Mouse (Mus musculus) midbrain, embryonic 16.5 days (tissue): ENCODE results near the gene Zfyve28. TPM values are rescaled to one million over a fixed set of nuclear protein-coding genes. Genes with fewer than 3 reads are reported as not detected.

Source experiments
- ATAC-seq: fragments of 200-750 bp; cut with Nextera tagmentation; 2 replicates; pipeline ENCODE4 v1.8.0; 2017; ENCODE audit warnings: moderate TSS enrichment
- H3K27ac ChIP-seq: fragments of 300-500 bp; sonication (generic); 2 replicates; pipeline ENCODE4 v1.5.1; 2014; ENCODE audit warnings: mild to moderate bottlenecking, low read length, mixed read lengths
- H3K27me3 ChIP-seq: fragments of 300-500 bp; sonication (generic); 2 replicates; pipeline ENCODE4 v1.6.1; 2014; ENCODE audit warnings: low read depth, low read length, mixed read lengths; ENCODE audit not compliant: control insufficient read depth, insufficient read depth
- H3K36me3 ChIP-seq: fragments of 300-500 bp; sonication (generic); 2 replicates; pipeline ENCODE4 v1.6.1; 2014; ENCODE audit warnings: mild to moderate bottlenecking, low read length, moderate library complexity, mixed read lengths; ENCODE audit not compliant: control insufficient read depth, insufficient read depth
- H3K4me1 ChIP-seq: fragments of 300-500 bp; sonication (generic); 2 replicates; pipeline ENCODE4 v1.6.1; 2014; ENCODE audit warnings: mild to moderate bottlenecking, low read length, mixed read lengths; ENCODE audit not compliant: control insufficient read depth, insufficient read depth
- H3K4me2 ChIP-seq: fragments of 300-500 bp; sonication (generic); 2 replicates; pipeline ENCODE4 v1.6.1; 2014; ENCODE audit warnings: mild to moderate bottlenecking, low read length, mixed read lengths
- H3K4me3 ChIP-seq: fragments of 300-500 bp; sonication (generic); 2 replicates; pipeline ENCODE4 v1.5.1; 2014; ENCODE audit warnings: low read depth, mild to moderate bottlenecking, low read length, moderate library complexity, mixed read lengths
- H3K9ac ChIP-seq: fragments of 300-500 bp; sonication (generic); 2 replicates; pipeline ENCODE4 v1.6.1; 2014; ENCODE audit warnings: low read depth, low read length, mixed read lengths
- H3K9me3 ChIP-seq: fragments of 300-500 bp; sonication (generic); replicated peaks from 2 replicates; pipeline ENCODE4 v1.6.1; 2014; ENCODE audit warnings: mild to moderate bottlenecking, low read length, mixed read lengths; ENCODE audit not compliant: control insufficient read depth, poor library complexity, severe bottlenecking
- WGBS: fragments of 180-500 bp; shearing (Covaris S2); extraction: QIAGEN DNeasy Blood & Tissue Kit; methylation state at CpG from one replicate; pipeline ENCODE4 v1.1.7; 2014; 5-methylcytosine and 5-hydroxymethylcytosine counted together
- polyA plus RNA-seq: library from polyadenylated mRNA; unstranded; fragments of >200 nt; fragmentation: Nextera tagmentation; extraction: Ambion mirVana; gene quantifications from 2 replicates; pipeline ENCODE4 v1.2.1, GENCODE M21; 2015

Gene Zfyve28
- polyA plus RNA-seq, 1 experiment from 2014 or later, result 4.0 TPM

- peak within 1 kb of the TSS; percentile 71 for H3K9ac ChIP-seq
- under 1% methylated on average over 56 of the region's 57 CpGs for WGBS
- H3K4me1 ChIP-seq, result peaks cover 13% of the 10 kb centered on the region
- H3K9me3 ChIP-seq, result no peaks in the 10 kb centered on the region
- H3K27ac ChIP-seq, result peak within 1 kb of the TSS; percentile 92
- H3K4me3 ChIP-seq, result peak within 1 kb of the TSS; percentile 57
- peaks cover 11% of the 10 kb centered on the region; the same call in 1 of the 2 replicates for H3K36me3 ChIP-seq
- peak within 1 kb of the TSS; percentile 81 for H3K4me2 ChIP-seq
- H3K27me3 ChIP-seq, result no peaks in the 10 kb centered on the region
- ATAC-seq, result peak; percentile 100
Measured at GRCm38 (mm10) chr5:34168950-34169891, 119.0 kb downstream of the Zfyve28 start, which contains the start of the genes Poln and Haus3. TSS of gene Poln (minus strand) at chr5:34169448. TSS of gene Haus3 (minus strand) at chr5:34169527.

- Histone ChIP-seq H3K9me3 (no peaks in the 10 kb centered on the region), H3K4me2 (no peak overlapping the region), H3K4me3 (no peak overlapping the region), H3K9ac (no peak overlapping the region), H3K36me3 (peaks cover 3% of the 10 kb centered on the region; the same call in 1 of the 2 replicates), H3K4me1 (peaks cover 13% of the 10 kb centered on the region), H3K27ac (no peak overlapping the region), H3K27me3 (no peaks in the 10 kb centered on the region)
- ATAC-seq, result no peak
- WGBS, result 84% methylated on average over 4 of the region's 4 CpGs
Measured at GRCm38 (mm10) chr5:34167857-34168256, 120.4 kb downstream of the Zfyve28 start.

- Histone ChIP-seq H3K4me1 (peaks cover 13% of the 10 kb centered on the region), H3K4me3 (no peak overlapping the region), H3K27me3 (no peaks in the 10 kb centered on the region), H3K27ac (no peak overlapping the region), H3K36me3 (peaks cover 6% of the 10 kb centered on the region; the same call in 1 of the 2 replicates), H3K4me2 (no peak overlapping the region), H3K9me3 (no peaks in the 10 kb centered on the region), H3K9ac (no peak overlapping the region)
- WGBS, result 87% methylated on average over 4 of the region's 4 CpGs
- no peak for ATAC-seq
Measured at GRCm38 (mm10) chr5:34165793-34166192, 122.5 kb downstream of the Zfyve28 start.

- Histone ChIP-seq H3K9ac (no peak overlapping the region), H3K27me3 (no peaks in the 10 kb centered on the region), H3K4me3 (no peak overlapping the region), H3K9me3 (no peaks in the 10 kb centered on the region), H3K4me1 (no peaks in the 10 kb centered on the region), H3K4me2 (no peak overlapping the region), H3K27ac (no peak overlapping the region), H3K36me3 (no peaks in the 10 kb centered on the region)
- no peak for ATAC-seq
Measured at GRCm38 (mm10) chr5:34148476-34148875, 139.8 kb downstream of the Zfyve28 start.

GRCm38 (mm10) chr5:34147554-34147953 is 140.7 kb downstream of the Zfyve28 start:
- no peak overlapping the region for H3K9ac ChIP-seq
- no peak overlapping the region for H3K27ac ChIP-seq
- H3K4me2 ChIP-seq, result no peak overlapping the region
- WGBS, result 92% methylated on average over 3 of the region's 3 CpGs
- H3K27me3 ChIP-seq, result no peaks in the 10 kb centered on the region
- H3K36me3 ChIP-seq, result no peaks in the 10 kb centered on the region
- H3K9me3 ChIP-seq, result no peaks in the 10 kb centered on the region
- H3K4me1 ChIP-seq, result no peaks in the 10 kb centered on the region
- H3K4me3 ChIP-seq, result no peak overlapping the region
- ATAC-seq, result no peak

Other genes starting within 250 kb of the Zfyve28 start
- 0.18 and 0.26 TPM in 2 replicates for gene Poln, start 119.0 kb downstream of the Zfyve28 start, polyA plus RNA-seq
- gene Haus3, start 118.9 kb downstream of the Zfyve28 start, polyA plus RNA-seq, result 10.5 and 14.4 TPM in 2 replicates
- 32.0 and 33.9 TPM in 2 replicates for gene Mxd4, start 100.7 kb downstream of the Zfyve28 start, polyA plus RNA-seq
- 0.10 and 0.16 TPM in 2 replicates for gene Cfap99, start 151 bp upstream of the Zfyve28 start, polyA plus RNA-seq
- 127 and 131 TPM in 2 replicates for gene Rnf4, start 47.8 kb upstream of the Zfyve28 start, polyA plus RNA-seq
- gene Fam193a, start 81.5 kb upstream of the Zfyve28 start, polyA plus RNA-seq, result 14.1 and 15.8 TPM in 2 replicates
- gene Tnip2, start 225.5 kb upstream of the Zfyve28 start, polyA plus RNA-seq, result 9.2 and 14.1 TPM in 2 replicates
- 21.8 and 28.5 TPM in 2 replicates for gene Sh3bp2, start 237.4 kb upstream of the Zfyve28 start, polyA plus RNA-seq